Mouse (Mus musculus) MEL (cell line): ENCODE results near the gene Tmem88.

ENCODE experiments used
- CTCF ChIP-seq, 3 experiments: IDR thresholded peaks in 2 of 3; conservative IDR thresholded peaks in 1 of 3; 2 replicates each; pipeline ENCODE4 v1.5.1; 2011 to 2012; ENCODE audit warnings: low read length in 3 of 3, low read depth in 2 of 3, mild to moderate bottlenecking in 2 of 3, improper control_type of control experiment in 1 of 3, inconsistent platforms in 1 of 3, mixed read lengths in 1 of 3, moderate library complexity in 1 of 3; ENCODE audit not compliant: control insufficient read depth in 1 of 3, insufficient read depth in 1 of 3, poor library complexity in 1 of 3, severe bottlenecking in 1 of 3
- EP300 ChIP-seq, 2 experiments: IDR thresholded peaks; 2 replicates each; pipeline ENCODE4 v1.6.1; 2011; ENCODE audit warnings: improper control_type of control experiment in 2 of 2, low read length in 2 of 2, low read depth in 1 of 2, mild to moderate bottlenecking in 1 of 2
- POLR2A ChIP-seq, 2 experiments: IDR thresholded peaks; 2 replicates each; pipeline ENCODE4 v1.6.1; 2011 to 2012; ENCODE audit warnings: low read length in 2 of 2, mild to moderate bottlenecking in 2 of 2, control low read depth in 1 of 2, improper control_type of control experiment in 1 of 2, low read depth in 1 of 2, moderate library complexity in 1 of 2; ENCODE audit not compliant: control insufficient read depth in 1 of 2, insufficient read depth in 1 of 2, poor library complexity in 1 of 2

- TF ChIP-seq POLR2A (IDR thresholded peaks at IDR 0.05; ENCODE audit: control insufficient read depth in 1 of 2, insufficient read depth in 1 of 2, low read depth in 1 of 2, low read length in 2 of 2, poor library complexity in 1 of 2), result peak; percentile 65 to 83; a peak in 3 of 4 replicates
- 0 out of 6 replicates have a peak, but pooled peaks of 1 of the 3 experiments have one; percentile 1 for TF ChIP-seq CTCF (IDR thresholded peaks at IDR 0.05 in 2 of 3, conservative IDR thresholded peaks at IDR 0.05 in 1 of 3; ENCODE audit: control insufficient read depth in 1 of 3, insufficient read depth in 1 of 3, low read depth in 2 of 3, low read length in 3 of 3, poor library complexity in 1 of 3, severe bottlenecking in 1 of 3)
- TF ChIP-seq EP300 (IDR thresholded peaks at IDR 0.05; ENCODE audit: low read depth in 1 of 2, low read length in 2 of 2), result peak in 1 of 2 experiments; percentile 79; a peak in 2 of 4 replicates
These were observed 19.7 kb upstream of the Tmem88 start for GRCm38 (mm10) chr11:69417449-69418384.
